ENCODE assay signal across 1 mouse cellular context in genomic region chr3:89213803-89214530, GRCm38 (mm10).
A peak's percentile ranks its signal among the peaks of the same experiment; 100 is the strongest.
TF ChIP-seq lines count a peak whose summit lies in the region.

No protein-coding gene starts in this region.

TF ChIP-seq in MEL, 35 proteins besides CTCF, POLR2A, EP300 and RAD21 (continued from another document):
- no peak for TF ChIP-seq BHLHE40 (IDR thresholded peaks at IDR 0.05; ENCODE audit: borderline replicate concordance, low read depth, low read length)
- no peak for TF ChIP-seq ZKSCAN1 (IDR thresholded peaks at IDR 0.05; ENCODE audit: low read depth, low read length)
- TF ChIP-seq SIN3A (IDR thresholded peaks at IDR 0.05; ENCODE audit: low read length), result peak; percentile 91
- no peak for TF ChIP-seq USF2 (IDR thresholded peaks at IDR 0.05; ENCODE audit: borderline replicate concordance in 1 of 2, insufficient read depth in 1 of 2, low read depth in 1 of 2, low read length in 2 of 2)
- peak; percentile 94 for TF ChIP-seq MXI1 (IDR thresholded peaks at IDR 0.05; ENCODE audit: low read depth, low read length)
- no peak for TF ChIP-seq ETS1 (IDR thresholded peaks at IDR 0.05; ENCODE audit: low read depth, low read length)
- TF ChIP-seq NELFE (IDR thresholded peaks at IDR 0.05; ENCODE audit: low read depth, low read length), result peak; percentile 81
- TF ChIP-seq MYB (IDR thresholded peaks at IDR 0.05; ENCODE audit: low read depth, low read length), result no peak
- TF ChIP-seq SMC3 (IDR thresholded peaks at IDR 0.05; ENCODE audit: low read depth, low read length), result no peak; the same call in 1 of the 2 replicates
- TF ChIP-seq TCF12 (IDR thresholded peaks at IDR 0.05; ENCODE audit: low read depth, low read length), result no peak; the same call in 1 of the 2 replicates
- TF ChIP-seq NRF1 (IDR thresholded peaks at IDR 0.05; ENCODE audit: insufficient read depth, low read depth, low read length, poor library complexity, severe bottlenecking), result peak; percentile 49; the same call in 1 of the 2 replicates
- TF ChIP-seq ZNF384 (IDR thresholded peaks at IDR 0.05; ENCODE audit: low read depth, low read length), result no peak
- peak; percentile 80 for TF ChIP-seq USF1 (IDR thresholded peaks at IDR 0.05; ENCODE audit: low read depth, low read length)
- no peak for TF ChIP-seq CHD1 (IDR thresholded peaks at IDR 0.05; ENCODE audit: low read depth, low read length)
- TF ChIP-seq GABPA (IDR thresholded peaks at IDR 0.05; ENCODE audit: low read depth, low read length), result no peak
- TF ChIP-seq MAX (IDR thresholded peaks at IDR 0.05; ENCODE audit: low read length), result no peak; the same call in 1 of the 2 replicates
- no peak for TF ChIP-seq TAL1 (IDR thresholded peaks at IDR 0.05; ENCODE audit: low read length)
- no peak for TF ChIP-seq JUND (IDR thresholded peaks at IDR 0.05; ENCODE audit: low read depth, low read length)
- no peak for TF ChIP-seq RCOR1 (IDR thresholded peaks at IDR 0.05; ENCODE audit: low read depth, low read length)
- peak; percentile 62 for TF ChIP-seq CHD2 (IDR thresholded peaks at IDR 0.05; ENCODE audit: low read length)
- TF ChIP-seq POLR2AphosphoS2 (IDR thresholded peaks at IDR 0.05; ENCODE audit: low read length), result peak; percentile 58; the same call in 1 of the 2 replicates
- TF ChIP-seq ZMIZ1 (IDR thresholded peaks at IDR 0.05; ENCODE audit: low read depth, low read length), result 0 out of 2 replicates have a peak, but pooled peaks have one; percentile 46
- TF ChIP-seq POLR2AphosphoS5 (IDR thresholded peaks at IDR 0.05; ENCODE audit: borderline replicate concordance, low read depth, low read length), result no peak
- TF ChIP-seq HCFC1 (IDR thresholded peaks at IDR 0.05; ENCODE audit: low read depth, low read length), result peak; percentile 97
- peak; percentile 20; the same call in 1 of the 2 replicates for TF ChIP-seq MYC (IDR thresholded peaks at IDR 0.05; ENCODE audit: low read depth, low read length)
